Mouse (Mus musculus) E14TG2a.4 (cell line): ENCODE data around the gene Arhgap27.
A peak's percentile ranks its signal among the peaks of the same experiment; 100 is the strongest.

ENCODE experiments used
- H3K27me3 ChIP-seq: 2 replicates; pipeline ENCODE4 v1.6.1; 2014; ENCODE audit warnings: low read length, control low read depth; ENCODE audit not compliant: insufficient read depth
- H3K36me3 ChIP-seq: 2 replicates; pipeline ENCODE4 v1.6.1; 2014; ENCODE audit warnings: low read length, control low read depth; ENCODE audit not compliant: insufficient read depth
- H3K4me1 ChIP-seq: replicated peaks from 2 replicates; pipeline ENCODE4 v1.6.1; 2014; ENCODE audit warnings: low read depth, low read length, control low read depth
- H3K4me3 ChIP-seq: replicated peaks from 2 replicates; pipeline ENCODE4 v1.5.1; 2014; ENCODE audit warnings: mild to moderate bottlenecking, low read length
- H3K9me3 ChIP-seq: 2 replicates; pipeline ENCODE4 v1.6.1; 2014; ENCODE audit warnings: low read length, control low read depth
- CTCF ChIP-seq: conservative IDR thresholded peaks from 2 replicates; pipeline ENCODE4 v1.5.1; 2014; ENCODE audit warnings: low read length
- NANOG ChIP-seq: IDR thresholded peaks from 2 replicates; pipeline ENCODE4 v1.6.1; 2014; ENCODE audit warnings: borderline replicate concordance, low read length, mixed read lengths
- POU5F1 ChIP-seq: IDR thresholded peaks from 2 replicates; pipeline ENCODE4 v1.6.1; 2014; ENCODE audit warnings: low read length, borderline replicate concordance

Arhgap27 gene

DNA sequence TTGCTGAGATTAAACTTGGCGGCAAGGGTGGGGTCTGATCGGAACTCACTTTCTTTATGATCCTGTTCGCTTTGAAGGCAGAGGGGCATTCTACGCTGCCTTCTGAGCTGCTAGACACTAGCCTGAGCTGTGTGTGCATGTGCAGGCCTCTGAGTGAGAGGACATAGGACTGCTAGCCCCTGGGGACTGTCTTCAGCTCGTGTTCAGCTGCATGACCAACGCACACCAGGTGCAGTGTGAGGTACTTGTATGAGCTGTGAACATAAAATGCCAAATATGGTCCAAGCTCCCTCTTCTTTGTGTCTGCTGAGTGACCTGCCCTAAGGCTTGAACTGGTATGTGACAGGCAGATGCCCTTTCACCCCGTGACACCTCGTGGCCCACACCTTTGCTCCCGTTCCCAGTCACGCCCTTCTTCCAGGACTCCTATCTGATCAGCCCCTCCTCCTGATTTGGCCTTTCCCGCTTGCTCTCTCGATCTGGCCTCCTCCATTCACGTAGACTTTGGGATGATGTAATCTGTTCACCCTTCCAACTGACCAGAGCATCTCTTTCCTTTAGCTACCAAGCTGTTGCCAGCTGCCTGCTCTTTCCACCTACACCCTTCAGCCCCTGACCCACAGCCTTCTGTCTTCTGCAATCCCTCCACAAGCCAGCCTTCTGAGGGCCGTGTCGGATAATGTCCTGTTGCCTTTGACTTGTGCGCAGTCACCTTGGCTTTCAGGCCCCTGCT, 6.4 kb downstream of the Arhgap27 start:
- H3K27me3 ChIP-seq: peaks cover 59% of the 10 kb centered on the region
- no peak for TF ChIP-seq POU5F1
- TF ChIP-seq CTCF: no peak
- peaks cover 52% of the 10 kb centered on the region for H3K4me1 ChIP-seq
- H3K36me3 ChIP-seq: no peaks in the 10 kb centered on the region
- H3K4me3 ChIP-seq: peak overlapping the region; percentile 20; the same call in 1 of the 2 replicates
- peaks cover 20% of the 10 kb centered on the region for H3K9me3 ChIP-seq

DNA sequence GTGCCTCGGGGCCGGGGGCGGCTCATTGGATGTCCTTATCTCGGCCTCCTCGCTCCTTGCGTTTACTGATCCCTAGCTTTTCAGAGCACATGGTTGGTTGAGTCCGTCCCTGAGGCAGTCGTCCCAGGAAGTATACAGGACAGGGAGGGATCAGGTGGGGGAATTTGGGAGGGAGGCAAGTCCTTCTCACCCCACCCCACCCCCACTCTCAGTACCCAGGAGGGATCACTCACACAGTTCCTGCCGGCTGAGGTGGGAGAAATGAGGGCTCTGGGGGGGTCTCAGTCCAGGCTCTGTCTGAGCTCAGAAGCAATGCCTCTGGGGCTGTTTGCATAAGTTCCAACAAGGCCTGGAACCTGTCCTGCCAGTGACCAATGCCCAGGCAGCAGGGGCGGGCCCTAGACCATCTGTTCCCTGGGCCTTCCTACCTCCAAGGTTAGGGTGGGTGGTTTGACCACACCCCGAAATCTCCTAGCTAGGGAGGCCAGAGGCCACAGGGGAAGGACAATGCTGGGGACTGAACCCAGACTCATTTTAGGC, 7.4 kb downstream of the Arhgap27 start:
- TF ChIP-seq POU5F1 (no peak), NANOG (no peak), CTCF (no peak)
- H3K36me3 ChIP-seq: no peaks in the 10 kb centered on the region
- peaks cover 42% of the 10 kb centered on the region for H3K4me1 ChIP-seq
- peaks cover 55% of the 10 kb centered on the region for H3K27me3 ChIP-seq
- H3K4me3 ChIP-seq: peak overlapping the region; percentile 20; the same call in 1 of the 2 replicates
- H3K9me3 ChIP-seq: peaks cover 21% of the 10 kb centered on the region

DNA sequence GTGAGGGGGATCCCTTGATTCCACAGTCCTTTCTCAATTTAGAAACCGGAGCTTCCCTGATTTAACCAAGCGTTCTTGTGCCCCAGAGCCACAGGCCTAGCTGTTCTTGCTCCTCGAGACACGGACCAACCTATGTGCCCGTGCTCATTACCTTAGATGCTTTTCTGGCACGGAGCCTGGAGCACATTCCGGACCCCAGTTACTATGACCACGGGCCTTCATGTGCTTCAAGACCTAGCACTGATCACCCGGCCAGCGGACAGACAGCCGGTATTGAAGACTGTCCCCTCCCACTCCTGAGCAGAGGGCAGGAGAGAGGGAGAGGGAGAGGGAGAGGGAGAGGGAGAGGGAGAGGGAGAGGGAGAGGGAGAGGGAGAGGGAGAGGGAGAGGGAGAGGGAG, 8.2 kb downstream of the Arhgap27 start:
- H3K27me3 ChIP-seq: peaks cover 48% of the 10 kb centered on the region
- peaks cover 42% of the 10 kb centered on the region for H3K4me1 ChIP-seq
- H3K9me3 ChIP-seq: peaks cover 21% of the 10 kb centered on the region
- no peaks in the 10 kb centered on the region for H3K36me3 ChIP-seq
- H3K4me3 ChIP-seq: no peak overlapping the region
- TF ChIP-seq CTCF: no peak
- no peak for TF ChIP-seq NANOG
- TF ChIP-seq POU5F1: no peak

DNA sequence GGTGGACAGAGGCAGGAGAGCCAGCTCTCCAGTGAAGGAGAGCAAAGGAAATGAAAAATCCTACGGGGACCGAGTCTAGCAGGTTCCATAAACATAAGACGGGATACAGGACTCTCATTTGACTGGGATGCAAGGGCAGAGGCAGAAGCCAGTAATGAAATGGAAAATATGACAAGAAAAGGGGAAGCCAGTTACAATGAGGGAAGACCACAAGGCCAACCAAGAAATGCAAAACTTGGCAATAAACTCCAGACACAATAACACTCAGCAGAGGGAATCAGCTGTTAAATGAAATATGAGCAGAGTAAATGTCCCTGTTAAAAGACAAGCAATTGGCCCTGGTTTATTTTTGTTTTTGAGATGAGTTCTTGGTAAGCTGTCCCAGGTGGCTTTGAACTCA, 9.5 kb downstream of the Arhgap27 start:
- Histone ChIP-seq H3K4me1 (peaks cover 33% of the 10 kb centered on the region), H3K9me3 (peaks cover 29% of the 10 kb centered on the region), H3K4me3 (no peak overlapping the region), H3K36me3 (no peaks in the 10 kb centered on the region), H3K27me3 (peaks cover 38% of the 10 kb centered on the region)
- TF ChIP-seq CTCF (no peak), POU5F1 (no peak), NANOG (no peak)

DNA sequence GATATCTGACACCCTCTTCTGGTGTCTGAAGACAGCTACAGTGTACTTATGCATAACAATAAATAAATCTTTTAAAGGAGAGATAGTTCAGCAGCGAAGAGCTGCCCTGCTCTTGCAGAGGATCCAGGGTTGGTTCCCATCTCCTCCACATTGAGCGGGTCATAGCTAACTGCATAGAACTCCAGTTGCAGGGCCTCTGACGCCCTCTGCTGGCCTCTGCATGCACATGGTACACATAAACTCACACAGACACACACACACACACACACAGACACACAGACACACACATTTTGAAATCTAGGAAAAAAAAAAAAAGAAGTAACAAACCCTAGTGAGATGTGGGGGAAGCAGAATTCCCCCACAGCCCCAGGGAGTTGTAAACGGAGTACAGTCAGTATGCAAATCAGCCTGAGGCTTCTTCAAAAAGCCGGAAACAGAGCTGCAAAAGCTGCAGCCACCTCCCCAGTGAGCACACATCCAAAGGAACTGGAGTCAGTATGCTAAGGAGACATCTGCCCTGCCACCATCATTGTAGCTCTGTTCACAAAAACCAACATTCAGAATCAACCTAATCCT, 11.2 kb downstream of the Arhgap27 start:
- H3K4me1 ChIP-seq: peaks cover 23% of the 10 kb centered on the region
- no peaks in the 10 kb centered on the region for H3K36me3 ChIP-seq
- TF ChIP-seq NANOG: no peak
- 0 out of 2 replicates have a peak, but pooled peaks have one; percentile 7 for TF ChIP-seq CTCF
- no peak for TF ChIP-seq POU5F1
- peaks cover 23% of the 10 kb centered on the region for H3K27me3 ChIP-seq
- peaks cover 39% of the 10 kb centered on the region for H3K9me3 ChIP-seq
- H3K4me3 ChIP-seq: no peak overlapping the region

DNA sequence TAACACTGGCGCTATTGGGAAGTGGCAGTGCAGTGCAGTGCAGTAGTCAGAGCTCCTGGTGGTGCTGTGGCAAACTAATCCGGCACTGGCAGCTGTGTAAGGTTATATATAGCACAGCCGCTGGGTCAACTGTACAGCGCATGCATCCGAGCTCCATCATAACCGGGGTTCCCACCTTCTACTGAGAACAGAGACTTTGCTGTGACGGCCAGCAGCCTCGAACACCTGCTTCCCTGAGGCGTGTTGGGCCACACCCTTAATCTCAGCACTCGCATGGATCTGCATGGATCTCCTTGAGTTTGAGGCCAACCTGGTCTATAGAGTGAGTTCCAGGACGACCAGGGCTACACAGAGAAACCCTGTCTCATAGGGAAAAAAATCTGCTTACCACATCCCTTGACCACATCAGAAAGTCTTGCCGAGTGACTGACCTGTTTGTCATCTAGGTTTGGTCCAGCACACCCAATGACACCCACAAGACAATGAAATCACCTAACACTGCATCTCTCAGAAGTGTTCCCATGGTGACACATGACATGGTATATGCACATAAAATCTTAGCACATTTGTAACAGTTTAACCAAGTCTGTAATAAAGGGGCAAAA, 12.7 kb downstream of the Arhgap27 start:
- TF ChIP-seq NANOG (no peak), CTCF (no peak), POU5F1 (no peak)
- Histone ChIP-seq H3K36me3 (no peaks in the 10 kb centered on the region), H3K4me1 (peaks cover 8% of the 10 kb centered on the region), H3K9me3 (peaks cover 54% of the 10 kb centered on the region), H3K4me3 (no peak overlapping the region), H3K27me3 (peaks cover 10% of the 10 kb centered on the region; the same call in 1 of the 2 replicates)

DNA sequence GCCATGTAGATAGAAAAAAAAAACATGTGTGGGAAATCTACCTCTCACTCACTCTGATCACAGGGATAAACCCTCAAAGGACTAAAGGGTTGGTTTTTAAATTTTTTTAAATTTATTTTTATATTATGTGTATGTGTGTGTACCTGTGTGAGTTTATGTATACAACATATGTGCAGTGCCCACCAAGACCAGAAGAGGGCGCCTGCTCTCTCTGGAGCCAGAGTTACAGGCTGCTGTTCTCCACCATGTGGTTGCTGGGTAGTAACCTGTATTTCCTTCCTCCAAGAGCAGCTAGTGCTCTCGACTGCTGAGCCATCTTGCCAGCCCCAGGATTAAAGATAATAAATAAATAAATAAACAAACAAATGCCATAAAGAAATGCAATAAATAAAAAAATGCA, 13.8 kb downstream of the Arhgap27 start:
- H3K4me3 ChIP-seq: no peak overlapping the region
- peaks cover 11% of the 10 kb centered on the region for H3K4me1 ChIP-seq
- H3K9me3 ChIP-seq: peaks cover 60% of the 10 kb centered on the region
- H3K36me3 ChIP-seq: no peaks in the 10 kb centered on the region
- H3K27me3 ChIP-seq: peaks cover 12% of the 10 kb centered on the region; the same call in 1 of the 2 replicates
- TF ChIP-seq POU5F1 (no peak), NANOG (no peak), CTCF (peak; percentile 50)

DNA sequence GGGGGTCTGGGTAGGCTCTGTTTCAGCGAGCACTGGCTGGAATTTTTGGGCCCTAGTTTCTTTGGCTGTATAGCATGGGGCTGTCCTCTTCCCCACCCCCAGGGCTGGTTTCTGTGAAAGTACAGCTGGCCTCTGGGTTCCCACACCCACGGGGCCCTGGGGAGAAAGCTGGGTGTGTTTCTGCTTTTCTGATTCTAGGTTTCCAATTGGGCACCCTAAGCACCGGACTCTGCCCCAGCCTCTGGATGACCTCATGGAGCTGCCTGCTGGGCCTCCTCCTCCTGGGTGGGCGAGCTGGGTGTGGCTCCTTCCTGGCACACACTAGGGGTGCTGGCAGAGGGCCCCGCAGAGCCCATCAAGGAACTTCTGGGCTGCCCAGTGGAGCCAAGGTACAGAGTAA, 16.8 kb downstream of the Arhgap27 start:
- H3K36me3 ChIP-seq: no peaks in the 10 kb centered on the region
- H3K4me1 ChIP-seq: peaks cover 29% of the 10 kb centered on the region
- H3K9me3 ChIP-seq: peaks cover 46% of the 10 kb centered on the region
- peaks cover 24% of the 10 kb centered on the region for H3K27me3 ChIP-seq
- H3K4me3 ChIP-seq: no peak overlapping the region
- no peak for TF ChIP-seq NANOG
- no peak for TF ChIP-seq CTCF
- TF ChIP-seq POU5F1: no peak
